Mouse (Mus musculus): ENCODE results near the gene Dppa5a. TPM values are rescaled to one million over a fixed set of nuclear protein-coding genes. Genes with fewer than 3 reads are reported as not detected.

The Dppa5a gene
- not detected for polyA plus RNA-seq (2017; shearing (Covaris generic))

DNA sequence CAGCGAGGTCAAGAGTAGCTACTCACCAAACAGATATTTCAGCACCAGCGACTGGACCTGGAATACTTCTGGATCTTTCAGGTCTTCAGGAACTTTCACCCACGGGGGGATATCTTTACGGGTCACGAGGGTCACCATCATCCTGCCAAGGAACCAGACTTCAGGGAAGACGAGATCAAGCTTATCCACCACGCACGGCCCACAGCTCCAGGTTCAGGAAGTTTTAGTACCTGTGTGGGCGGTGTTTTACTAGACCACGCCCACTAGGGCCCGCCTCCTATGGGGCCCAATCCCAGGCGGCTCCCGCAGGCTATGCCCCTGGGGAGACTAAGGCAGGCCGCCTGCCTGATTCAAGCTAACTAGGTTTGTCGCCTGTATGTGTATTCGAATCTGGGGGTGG, at the start of gene Dppa5a:
Gene Dppa5a (minus strand): TSS at position 219 of the 400 bp plus-strand sequence.

DNA sequence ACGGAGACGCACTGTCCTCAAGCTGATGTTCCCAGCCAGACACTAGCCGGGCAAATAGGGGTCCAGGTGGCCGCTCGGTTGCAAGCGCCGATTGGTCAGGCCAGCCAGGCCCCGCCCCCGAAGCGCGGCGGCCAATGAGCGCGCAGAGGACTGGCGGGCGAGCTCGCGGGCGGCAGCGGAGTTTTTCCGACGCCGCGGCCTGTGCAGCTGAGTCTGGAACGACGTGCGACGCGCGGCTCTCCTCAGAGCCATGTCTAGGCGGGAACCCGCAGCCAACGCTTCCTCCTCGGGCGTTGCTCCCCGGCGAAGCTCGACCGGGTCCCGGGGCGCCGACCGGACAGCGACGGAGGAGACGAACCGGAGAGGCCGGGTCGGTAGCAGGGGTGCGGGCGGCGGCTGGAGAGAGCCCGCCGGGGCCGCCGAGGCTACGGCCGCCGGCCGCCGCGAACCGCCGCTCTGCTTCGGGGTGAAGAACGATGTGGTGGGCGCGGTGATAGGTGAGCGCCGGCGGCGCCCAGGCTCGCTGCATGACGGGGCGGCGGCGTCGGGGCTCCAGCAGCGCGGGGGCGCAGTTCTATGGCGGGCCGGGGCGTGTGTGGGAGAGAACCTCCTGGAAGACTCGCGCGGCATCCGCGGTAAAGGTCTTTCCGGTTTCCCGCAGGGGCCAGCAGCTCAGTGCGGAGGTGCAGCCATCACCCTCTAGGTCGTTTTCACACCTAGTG, 27.8 kb upstream of the Dppa5a start, which contains the start of gene Ddx43:
Gene Ddx43 (plus strand): TSS at position 148 of the 722 bp plus-strand sequence.

DNA sequence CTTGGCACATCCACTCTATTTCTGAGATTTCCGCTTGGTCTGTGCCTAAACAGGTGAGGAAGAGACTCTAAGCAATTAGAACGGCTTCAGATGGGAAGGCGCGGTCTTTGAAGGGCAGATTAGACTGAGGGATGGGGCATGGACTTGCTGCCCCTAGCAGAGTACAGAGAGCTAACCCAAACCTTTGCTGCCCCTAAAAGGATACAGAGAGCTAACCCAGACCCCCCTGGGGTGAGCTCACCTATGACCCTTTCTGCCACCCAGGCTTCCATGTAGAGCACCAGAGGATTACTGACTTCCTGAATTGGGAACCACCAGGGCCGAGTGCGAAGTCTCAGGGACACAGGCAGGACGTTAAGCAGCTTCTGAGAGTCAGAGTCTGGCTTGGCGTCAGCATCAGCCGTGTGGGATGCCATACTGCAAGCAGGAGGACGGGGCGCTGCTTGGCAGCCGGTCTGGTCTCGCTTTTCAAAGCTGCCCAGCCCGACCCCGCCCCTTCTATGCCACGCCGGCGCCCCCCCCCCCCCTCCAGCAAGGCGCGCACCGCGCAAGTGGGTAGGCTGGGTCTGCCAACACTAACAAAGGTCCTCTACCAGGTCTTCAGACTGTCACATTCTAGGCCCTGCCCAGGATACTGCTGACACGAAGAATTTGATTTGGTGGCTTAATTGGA, 10.3 kb upstream of the Dppa5a start, which contains the start of gene Ooep:
Gene Ooep (minus strand): TSS at position 613 of the 673 bp plus-strand sequence.

DNA sequence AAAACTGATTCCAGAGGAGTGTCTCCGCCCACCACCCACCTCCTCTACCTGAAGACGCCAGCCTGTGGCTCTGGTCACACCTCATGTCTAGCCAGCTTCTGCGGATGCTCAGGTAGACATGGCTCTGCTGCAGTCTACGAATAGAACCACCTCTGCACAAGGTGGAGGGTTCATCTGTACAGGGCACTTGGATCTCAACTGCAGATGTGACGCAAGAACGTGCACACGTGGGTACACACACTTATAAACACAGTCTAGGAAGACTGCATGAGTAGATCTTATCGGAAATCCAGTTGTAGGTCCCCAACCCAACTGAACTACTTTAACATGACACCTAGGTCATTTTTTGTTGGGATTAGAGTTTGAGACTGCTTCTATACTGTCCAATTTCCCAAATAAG, 12.4 kb downstream of the Dppa5a start, which contains the start of gene Gsta2:
Gene Gsta2 (minus strand): TSS at position 178 of the 400 bp plus-strand sequence.

DNA sequence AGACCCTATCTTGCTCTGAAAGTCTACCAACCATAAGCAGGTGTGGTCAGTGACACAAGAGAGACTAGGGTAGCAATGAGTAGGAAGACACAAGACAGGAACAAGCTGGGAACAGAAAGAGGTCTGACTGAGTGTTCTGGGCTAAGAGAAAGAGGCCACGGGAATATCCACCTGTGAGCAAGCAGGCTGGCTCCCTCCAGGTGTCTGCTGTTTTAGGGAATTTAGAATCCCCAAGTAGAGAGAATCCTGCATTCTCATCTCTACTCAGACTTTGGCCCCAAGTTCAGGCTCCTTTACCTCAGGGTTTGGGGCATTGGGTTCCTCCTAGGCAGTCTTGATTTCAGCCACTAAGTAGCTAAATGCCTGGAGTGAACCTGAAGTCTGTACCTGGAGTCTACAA, 40.7 kb downstream of the Dppa5a start, which contains the start of gene Omt2b:
Gene Omt2b (plus strand): TSS at position 301 of the 400 bp plus-strand sequence.

Other genes starting within 250 kb of the Dppa5a start
- gene Gsta4, start 185.4 kb downstream of the Dppa5a start, polyA plus RNA-seq (2017; shearing (Covaris generic)): 49.1 TPM
- gene Gsta1, start 137.5 kb downstream of the Dppa5a start, polyA plus RNA-seq (2017; shearing (Covaris generic)): not detected
- not detected for gene Gm3776, start 111.0 kb downstream of the Dppa5a start, polyA plus RNA-seq (2017; shearing (Covaris generic))
- not detected for gene Gm10639, start 78.3 kb downstream of the Dppa5a start, polyA plus RNA-seq (2017; shearing (Covaris generic))
- not detected for gene Omt2a, start 53.4 kb downstream of the Dppa5a start, polyA plus RNA-seq (2017; shearing (Covaris generic))
- not detected for gene Omt2b, start 40.6 kb downstream of the Dppa5a start, polyA plus RNA-seq (2017; shearing (Covaris generic))
- gene Gsta2, start 12.4 kb downstream of the Dppa5a start, polyA plus RNA-seq (2017; shearing (Covaris generic)): not detected
- gene Ooep, start 10.5 kb upstream of the Dppa5a start, polyA plus RNA-seq (2017; shearing (Covaris generic)): not detected
- gene Ddx43, start 27.6 kb upstream of the Dppa5a start, polyA plus RNA-seq (2017; shearing (Covaris generic)): 3.7 TPM
- gene Cgas, start 75.1 kb upstream of the Dppa5a start, polyA plus RNA-seq (2017; shearing (Covaris generic)): 1.8 TPM
- gene Mto1, start 80.0 kb upstream of the Dppa5a start, polyA plus RNA-seq (2017; shearing (Covaris generic)): 11.0 TPM
- gene Gm17324, start 80.6 kb upstream of the Dppa5a start, polyA plus RNA-seq (2017; shearing (Covaris generic)): not detected
- gene Eef1a1, start 121.0 kb upstream of the Dppa5a start, polyA plus RNA-seq (2017; shearing (Covaris generic)): 5,400 TPM
- gene Slc17a5, start 219.9 kb upstream of the Dppa5a start, polyA plus RNA-seq (2017; shearing (Covaris generic)): 18.4 TPM
- gene Cd109, start 247.4 kb upstream of the Dppa5a start, polyA plus RNA-seq (2017; shearing (Covaris generic)): 0.37 TPM

Measured in activated CD4-positive, CD25-positive, alpha-beta regulatory T cell, adult 9 weeks (primary cell).